Mouse (Mus musculus): ENCODE data around the gene Olfr1383. TPM values are rescaled to one million over a fixed set of nuclear protein-coding genes. Genes with fewer than 3 reads are reported as not detected.

Gene Olfr1383
- not detected in 2 replicates for polyA plus RNA-seq (2012; ENCODE audit: low replicate concordance)

DNA sequence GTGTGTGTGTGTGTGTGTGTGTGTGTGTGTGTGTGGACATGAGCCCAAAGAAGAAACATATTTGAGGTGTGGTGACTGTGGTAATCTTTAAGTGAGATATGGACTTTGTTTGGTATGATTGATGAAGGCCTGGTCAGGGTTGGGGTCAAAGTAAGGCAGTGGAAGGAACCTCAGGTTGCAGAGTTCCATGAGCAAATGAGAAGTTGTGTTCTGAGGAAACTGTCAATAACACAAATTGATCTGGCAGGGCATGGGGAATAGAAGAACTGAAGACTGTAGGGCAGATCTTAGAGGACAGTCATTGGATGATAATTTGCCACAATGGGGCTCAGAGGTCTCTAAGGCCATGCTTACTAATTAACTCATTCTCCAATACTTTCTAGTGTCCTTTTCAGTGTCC, at the start of gene Olfr1383:
Gene Olfr1383 (plus strand): TSS at position 301 of the 400 bp plus-strand sequence.

DNA sequence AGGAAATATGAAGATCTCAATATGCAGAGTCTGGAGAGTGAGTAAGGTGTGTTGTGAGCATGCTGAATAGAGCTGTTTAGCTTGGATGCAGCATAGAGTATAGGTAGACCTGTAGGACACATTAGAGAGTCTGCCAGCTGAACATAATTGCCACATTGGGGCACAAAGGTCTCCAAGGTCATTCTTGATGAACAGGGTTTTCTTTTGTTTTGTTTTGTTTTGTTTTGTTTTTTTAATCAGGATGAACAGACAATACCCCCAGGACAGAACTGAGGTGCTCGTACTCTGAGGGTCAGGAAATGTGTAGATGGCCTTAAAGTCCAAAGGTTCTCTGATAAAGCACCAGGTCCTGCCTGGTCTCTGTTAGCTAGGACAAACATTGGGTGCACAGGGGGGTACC, 30.7 kb upstream of the Olfr1383 start, which contains the start of gene Olfr1385:
Gene Olfr1385 (plus strand): TSS at position 301 of the 400 bp plus-strand sequence.

DNA sequence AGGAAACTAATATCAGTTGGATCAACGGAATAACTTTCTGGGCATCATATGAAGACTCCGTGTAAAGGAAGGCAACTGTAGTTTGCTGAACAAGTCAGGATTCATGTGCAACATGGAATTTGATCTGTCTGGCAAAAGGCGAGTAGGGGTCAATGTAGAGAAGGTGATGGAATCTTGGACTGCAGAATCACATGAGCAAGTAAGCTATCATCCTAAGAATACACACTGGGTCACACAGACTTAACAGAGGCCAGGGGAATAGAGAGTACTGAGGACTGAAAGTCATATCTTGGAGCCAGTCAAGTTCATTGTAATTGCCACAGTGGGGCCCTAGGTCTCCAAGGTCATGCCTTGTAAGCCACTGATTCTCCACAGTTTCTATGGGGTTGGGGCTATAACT, 8.5 kb downstream of the Olfr1383 start, which contains the start of gene Olfr1382:
Gene Olfr1382 (plus strand): TSS at position 301 of the 400 bp plus-strand sequence.

DNA sequence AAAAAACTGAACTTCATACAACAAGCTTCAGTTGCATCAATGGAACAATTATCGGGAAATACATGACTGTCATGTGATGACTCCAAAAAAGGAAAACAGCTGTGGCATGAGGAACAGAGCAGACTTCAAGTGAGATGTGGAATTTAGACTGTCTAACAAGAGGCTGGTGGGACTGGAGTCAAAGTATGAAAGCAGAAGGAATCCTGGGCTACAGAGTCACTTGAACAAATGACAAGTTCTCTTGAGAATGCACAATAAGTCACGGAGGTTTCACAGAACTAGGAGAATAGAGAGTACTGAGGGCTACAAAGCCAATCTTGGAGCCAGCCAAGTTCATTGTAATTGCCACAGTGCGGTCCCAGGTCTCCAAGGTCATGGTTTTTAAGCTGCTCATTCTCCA, 23.7 kb downstream of the Olfr1383 start, which contains the start of gene Olfr1381:
Gene Olfr1381 (plus strand): TSS at position 301 of the 400 bp plus-strand sequence.

GRCm38 (mm10) chr11:49556578-49556977, 37.1 kb downstream of the Olfr1383 start, which contains the start of gene Olfr1380:
Olfr1380 (plus strand) TSS chr11:49556878.

Other genes starting within 250 kb of the Olfr1383 start
- not detected in 2 replicates for gene Olfr1393, start 241.3 kb upstream of the Olfr1383 start, polyA plus RNA-seq (2012; ENCODE audit: low replicate concordance)
- gene Olfr1392, start 234.4 kb upstream of the Olfr1383 start, polyA plus RNA-seq (2012; ENCODE audit: low replicate concordance) = 0.03 TPM in 1 of 2 replicates, not detected in the other
- gene Olfr10, start 214.9 kb upstream of the Olfr1383 start, polyA plus RNA-seq (2012; ENCODE audit: low replicate concordance) = 0.04 TPM in 1 of 2 replicates, not detected in the other
- not detected in 2 replicates for gene Olfr1391, start 196.9 kb upstream of the Olfr1383 start, polyA plus RNA-seq (2012; ENCODE audit: low replicate concordance)
- gene Olfr1390, start 184.5 kb upstream of the Olfr1383 start, polyA plus RNA-seq (2012; ENCODE audit: low replicate concordance) = not detected in 2 replicates
- gene Olfr1389, start 96.6 kb upstream of the Olfr1383 start, polyA plus RNA-seq (2012; ENCODE audit: low replicate concordance) = not detected in 2 replicates
- gene Olfr1388, start 83.0 kb upstream of the Olfr1383 start, polyA plus RNA-seq (2012; ENCODE audit: low replicate concordance) = not detected in 2 replicates
- not detected in 2 replicates for gene Olfr1387, start 64.3 kb upstream of the Olfr1383 start, polyA plus RNA-seq (2012; ENCODE audit: low replicate concordance)
- not detected in 2 replicates for gene Olfr1386, start 54.6 kb upstream of the Olfr1383 start, polyA plus RNA-seq (2012; ENCODE audit: low replicate concordance)
- gene Olfr1385, start 30.6 kb upstream of the Olfr1383 start, polyA plus RNA-seq (2012; ENCODE audit: low replicate concordance) = not detected in 2 replicates
- gene Olfr1384, start 12.9 kb upstream of the Olfr1383 start, polyA plus RNA-seq (2012; ENCODE audit: low replicate concordance) = not detected in 2 replicates
- gene Olfr1382, start 8.6 kb downstream of the Olfr1383 start, polyA plus RNA-seq (2012; ENCODE audit: low replicate concordance) = not detected in 2 replicates
- not detected in 2 replicates for gene Olfr1381, start 23.8 kb downstream of the Olfr1383 start, polyA plus RNA-seq (2012; ENCODE audit: low replicate concordance)
- gene Olfr1380, start 37.2 kb downstream of the Olfr1383 start, polyA plus RNA-seq (2012; ENCODE audit: low replicate concordance) = not detected in 2 replicates
- 0.18 and 1.1 TPM in 2 replicates for gene Flt4, start 89.6 kb downstream of the Olfr1383 start, polyA plus RNA-seq (2012; ENCODE audit: low replicate concordance)
- not detected in 2 replicates for gene Scgb3a1, start 144.0 kb downstream of the Olfr1383 start, polyA plus RNA-seq (2012; ENCODE audit: low replicate concordance)
- 14.2 and 28.8 TPM in 2 replicates for gene Cnot6, start 193.1 kb downstream of the Olfr1383 start, polyA plus RNA-seq (2012; ENCODE audit: low replicate concordance)

All from hematopoietic multipotent progenitor cell, adult 10-12 weeks (in vitro differentiated cells).